Mouse (Mus musculus) right cerebral cortex, postnatal 14 days (tissue): ENCODE measurements around the gene Usp17lc.
"Not testable (repeated sequence)": the region's sequence is repeated elsewhere in the genome, so short reads cannot be mapped to it uniquely, and the experiment has no call there.

ENCODE experiments used
- DNase-seq: peaks from one replicate; pipeline ENCODE4 v3.0.0; 2022

Usp17lc gene

DNA sequence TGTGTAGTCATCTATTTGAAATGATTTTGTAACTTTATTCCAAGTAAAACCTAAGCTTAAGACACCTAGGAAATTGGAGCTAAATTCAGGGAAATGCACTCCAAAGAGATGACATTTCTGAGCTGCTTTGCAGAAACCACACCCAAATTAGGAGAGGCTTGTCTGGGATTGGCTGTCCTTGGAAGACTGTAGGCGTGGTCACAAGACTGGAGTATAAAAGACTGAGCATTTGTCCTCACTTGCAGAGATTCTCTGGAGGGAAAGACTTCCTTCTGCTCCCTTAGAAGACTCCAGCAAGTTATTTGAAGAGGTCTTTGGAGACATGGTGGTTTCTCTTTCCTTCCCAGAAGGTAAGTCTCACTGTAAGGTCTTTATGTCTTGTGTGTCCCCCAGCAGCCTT lies at the start of gene Usp17lc:
Gene Usp17lc (plus strand): TSS at position 301 of the 400 bp plus-strand sequence.
- not testable (repeated sequence) for DNase-seq

DNA sequence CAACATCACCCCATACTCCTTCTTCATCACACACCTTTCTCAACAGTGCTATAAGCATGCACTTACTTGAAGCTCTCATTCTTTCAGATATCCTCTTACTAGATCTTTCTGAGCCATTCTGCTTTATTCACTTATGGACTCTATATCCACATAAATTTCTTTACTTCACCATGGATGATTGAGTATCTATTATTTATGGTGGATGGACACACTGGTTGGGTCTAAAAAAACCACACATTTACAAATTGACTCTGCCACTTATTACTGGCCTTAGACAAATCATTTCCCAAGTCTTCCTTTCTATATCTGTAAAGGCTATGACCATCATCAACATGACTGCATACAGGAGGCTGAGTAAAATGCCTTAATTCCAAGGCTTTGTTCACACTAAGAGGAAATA lies 28.8 kb upstream of the Usp17lc start, which contains the start of gene Olfr603:
Gene Olfr603 (minus strand): TSS at position 101 of the 400 bp plus-strand sequence.
- no peak for DNase-seq

DNA sequence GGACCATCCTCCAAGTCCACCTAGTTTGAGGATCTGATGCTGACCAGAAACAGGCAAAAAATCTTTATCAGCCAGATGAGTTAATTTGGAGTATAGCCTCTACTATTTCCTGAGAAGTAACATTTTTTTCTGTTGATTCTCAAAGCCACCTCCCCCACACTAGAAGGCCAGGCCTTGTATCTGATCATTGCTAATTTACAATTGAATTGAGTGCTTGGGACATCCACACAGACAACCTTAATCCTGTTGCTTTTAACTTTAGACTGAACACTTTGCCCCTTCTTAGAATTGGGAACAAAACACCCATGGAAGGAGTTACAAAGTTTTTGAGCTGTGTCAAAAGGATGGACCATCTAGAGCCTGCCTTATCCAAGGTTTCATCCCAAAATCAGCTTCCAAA lies 17.1 kb upstream of the Usp17lc start:
- no peak for DNase-seq

DNA sequence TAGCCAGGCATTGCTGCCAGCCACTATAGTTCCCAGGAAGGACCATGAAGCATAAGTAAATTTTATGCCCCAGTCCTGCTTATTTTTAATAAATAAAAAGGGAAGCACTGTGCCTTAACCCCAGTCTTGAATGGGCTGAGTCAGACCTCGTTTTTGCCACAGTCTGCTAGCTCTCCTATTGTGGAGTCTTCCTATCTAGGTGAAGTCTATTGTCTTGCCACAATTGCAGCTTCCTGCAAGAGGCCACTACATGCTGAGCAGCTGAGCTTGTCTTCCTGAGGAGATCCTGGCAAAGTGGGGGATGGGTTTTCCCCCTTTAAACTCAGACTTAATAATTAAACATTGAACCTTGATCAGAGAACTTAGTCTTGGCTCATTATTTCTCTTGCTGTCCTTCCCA lies 15.9 kb upstream of the Usp17lc start:
- no peak for DNase-seq

DNA sequence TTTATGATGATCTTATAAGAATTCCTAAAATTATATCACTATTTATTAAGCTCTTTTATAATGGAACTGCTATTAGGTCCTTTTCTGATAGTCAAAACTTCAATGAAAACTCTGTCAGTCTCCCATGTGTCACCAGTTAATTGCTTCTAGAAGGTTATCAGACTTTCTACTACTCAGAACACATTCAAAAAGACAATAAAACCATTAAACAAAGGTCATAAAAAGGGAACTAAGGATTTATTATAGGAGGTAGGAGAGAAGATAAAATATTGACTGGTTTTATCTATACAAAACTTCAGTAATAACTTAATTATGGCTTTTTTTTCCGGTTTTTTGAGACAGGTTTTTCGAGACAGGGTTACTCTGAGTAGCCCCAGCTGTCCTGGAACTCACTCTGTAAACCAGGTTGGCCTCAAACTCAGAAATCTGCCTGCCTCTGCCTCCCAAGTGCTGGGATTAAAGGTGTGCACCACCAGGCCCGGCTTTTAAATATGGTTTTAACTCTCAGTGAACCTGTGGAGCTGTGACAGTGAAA lies 8.3 kb upstream of the Usp17lc start:
- DNase-seq = not testable (repeated sequence)

GRCm38 (mm10) chr7:103445339-103445738 lies 30.5 kb downstream of the Usp17lc start, which contains the start of gene Olfr605:
Gene Olfr605, minus strand, starts transcription at chr7:103445439.
- DNase-seq = no peak

DNA sequence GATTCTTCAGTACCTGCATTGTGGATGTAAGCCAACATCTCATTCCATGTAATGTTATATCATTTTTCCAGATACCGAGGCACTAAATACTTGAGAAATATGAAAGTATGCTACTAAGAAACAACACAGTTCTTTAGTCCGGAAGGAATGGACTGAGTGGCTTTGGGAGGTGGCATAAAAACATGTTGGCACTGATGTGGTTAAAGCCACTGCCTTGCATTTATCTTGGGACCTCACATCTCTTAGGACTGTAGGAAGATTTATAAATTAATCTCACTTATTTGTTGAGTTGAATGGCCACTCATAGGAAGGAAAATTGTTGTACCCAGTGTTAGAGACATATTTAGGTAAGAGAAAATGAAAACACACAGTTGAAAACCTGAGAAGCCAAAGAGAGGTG lies 33.9 kb downstream of the Usp17lc start, which contains the start of gene Olfr606:
Gene Olfr606 (plus strand): TSS at position 301 of the 400 bp plus-strand sequence.
- no peak for DNase-seq

DNA sequence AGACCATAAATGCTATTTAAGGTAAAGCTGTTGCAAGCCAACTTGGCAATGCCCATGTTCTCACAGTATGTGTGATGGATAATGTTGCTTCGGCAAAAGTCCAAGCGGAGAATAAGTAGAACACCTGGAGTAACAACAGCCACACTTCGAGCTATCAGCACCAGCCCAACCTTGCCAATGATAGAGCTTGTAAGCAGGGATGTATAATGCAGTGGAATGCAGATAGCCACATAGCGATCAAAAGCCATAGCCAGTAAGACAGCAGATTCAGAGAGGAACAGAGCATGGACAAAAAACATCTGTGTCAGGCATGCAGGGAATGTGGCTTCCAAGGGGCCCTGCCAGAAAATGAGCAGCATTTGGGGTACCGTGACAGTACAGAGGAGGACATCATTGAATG lies 45.7 kb downstream of the Usp17lc start:
- DNase-seq = no peak
